Mouse (Mus musculus) CH12.LX (cell line): Measurements from ENCODE around the gene Fam228b. TPM values are rescaled to one million over a fixed set of nuclear protein-coding genes. Genes with fewer than 3 reads are reported as not detected.

Source experiments
- DNase-seq: peaks from one replicate; pipeline ENCODE4 v3.0.0-alpha.2; 2013; ENCODE audit errors: extremely low read depth
- H3K27ac ChIP-seq: 2 replicates; pipeline ENCODE4 v1.5.1; 2012; ENCODE audit warnings: low read depth, mild to moderate bottlenecking, control low read depth, moderate library complexity; ENCODE audit not compliant: insufficient read depth
- H3K27me3 ChIP-seq: replicated peaks from 2 replicates; pipeline ENCODE3; 2012; ENCODE audit warnings: inconsistent platforms
- H3K36me3 ChIP-seq, 2 experiments: replicated peaks in 1 of 2; 2 replicates each; pipeline versions ENCODE3 to v1.6.1; 2012; ENCODE audit warnings: inconsistent platforms in 1 of 2, low read length in 1 of 2, mild to moderate bottlenecking in 1 of 2, mixed read lengths in 1 of 2, moderate library complexity in 1 of 2; ENCODE audit not compliant: control insufficient read depth in 1 of 2, insufficient read depth in 1 of 2
- H3K4me1 ChIP-seq, 2 experiments: 2 replicates each; pipeline ENCODE4 v1.6.1; 2012; ENCODE audit warnings: inconsistent platforms in 1 of 2, moderate library complexity in 1 of 2; ENCODE audit not compliant: insufficient read depth in 2 of 2, control insufficient read depth in 1 of 2
- H3K4me2 ChIP-seq: 2 replicates; pipeline ENCODE4 v1.6.1; 2012; ENCODE audit warnings: low read depth, mild to moderate bottlenecking, control low read depth; ENCODE audit not compliant: poor library complexity, insufficient read depth, severe bottlenecking
- H3K4me3 ChIP-seq, 3 experiments: fragments of 150-350 bp in 1 of 3; sonication (generic) in 1 of 3; replicated peaks in 1 of 3; 2 replicates each; pipeline versions ENCODE3 to v1.5.1; 2011 to 2012; ENCODE audit warnings: low read depth in 2 of 3, low read length in 2 of 3, mild to moderate bottlenecking in 2 of 3, moderate library complexity in 2 of 3, control low read depth in 1 of 3, improper control_type of control experiment in 1 of 3, inconsistent platforms in 1 of 3, mixed read lengths in 1 of 3; ENCODE audit not compliant: poor library complexity in 1 of 3
- H3K79me2 ChIP-seq: replicated peaks from 2 replicates; pipeline ENCODE4 v1.6.1; 2012; ENCODE audit warnings: mild to moderate bottlenecking, moderate library complexity; ENCODE audit not compliant: control insufficient read depth, poor library complexity, insufficient read depth, severe bottlenecking; ENCODE audit errors: extremely low read depth
- H3K9ac ChIP-seq: 2 replicates; pipeline ENCODE4 v1.6.1; 2012; ENCODE audit warnings: low read depth, mild to moderate bottlenecking, control low read depth, moderate library complexity; ENCODE audit not compliant: insufficient read depth
- H3K9me3 ChIP-seq: replicated peaks from 2 replicates; pipeline ENCODE3; 2012; ENCODE audit warnings: low read length, inconsistent platforms, mixed read lengths
- BHLHE40 ChIP-seq: IDR thresholded peaks from 2 replicates; pipeline ENCODE4 v1.6.1; 2011; ENCODE audit warnings: mild to moderate bottlenecking, low read depth, low read length, improper control_type of control experiment
- CHD1 ChIP-seq: IDR thresholded peaks from 2 replicates; pipeline ENCODE4 v1.6.1; 2012; ENCODE audit warnings: low read depth, low read length, improper control_type of control experiment, inconsistent platforms
- CHD2 ChIP-seq: IDR thresholded peaks from 2 replicates; pipeline ENCODE4 v1.6.1; 2011; ENCODE audit warnings: low read length, improper control_type of control experiment
- CTCF ChIP-seq, 2 experiments: IDR thresholded peaks in 1 of 2; conservative IDR thresholded peaks in 1 of 2; 2 replicates each; pipeline ENCODE4 v1.5.1; 2011 to 2012; ENCODE audit warnings: low read depth in 2 of 2, low read length in 2 of 2, improper control_type of control experiment in 1 of 2, inconsistent platforms in 1 of 2, mild to moderate bottlenecking in 1 of 2, moderate library complexity in 1 of 2
- E2F4 ChIP-seq: IDR thresholded peaks from 2 replicates; pipeline ENCODE4 v1.6.1; 2011; ENCODE audit warnings: low read depth, low read length, improper control_type of control experiment; ENCODE audit not compliant: insufficient replicate concordance
- ELF1 ChIP-seq: IDR thresholded peaks from 2 replicates; pipeline ENCODE4 v1.6.1; 2014; ENCODE audit warnings: low read depth, mild to moderate bottlenecking, inconsistent platforms, low read length, improper control_type of control experiment
- EP300 ChIP-seq: IDR thresholded peaks from 2 replicates; pipeline ENCODE4 v1.6.1; 2011; ENCODE audit warnings: low read length, improper control_type of control experiment
- ETS1 ChIP-seq: conservative IDR thresholded peaks from 2 replicates; pipeline ENCODE4 v1.6.1; 2012; ENCODE audit warnings: low read depth, mild to moderate bottlenecking, inconsistent platforms, low read length, improper control_type of control experiment, moderate library complexity
- GABPA ChIP-seq: IDR thresholded peaks from 2 replicates; pipeline ENCODE4 v1.6.1; 2012; ENCODE audit warnings: low read depth, low read length, improper control_type of control experiment, inconsistent platforms; ENCODE audit not compliant: insufficient replicate concordance
- HCFC1 ChIP-seq: IDR thresholded peaks from 2 replicates; pipeline ENCODE4 v1.6.1; 2012; ENCODE audit warnings: low read depth, mild to moderate bottlenecking, inconsistent platforms, low read length, improper control_type of control experiment
- IRF4 ChIP-seq: IDR thresholded peaks from 2 replicates; pipeline ENCODE4 v1.6.1; 2014; ENCODE audit warnings: low read depth, mild to moderate bottlenecking, inconsistent platforms, low read length, improper control_type of control experiment
- JUN ChIP-seq: IDR thresholded peaks from 2 replicates; pipeline ENCODE4 v1.6.1; 2011; ENCODE audit warnings: low read depth, mild to moderate bottlenecking, low read length, improper control_type of control experiment, moderate library complexity; ENCODE audit not compliant: insufficient read depth
- JUND ChIP-seq: conservative IDR thresholded peaks from 2 replicates; pipeline ENCODE4 v1.6.1; 2011; ENCODE audit warnings: low read depth, low read length, improper control_type of control experiment
- KAT2A ChIP-seq: IDR thresholded peaks from 2 replicates; pipeline ENCODE4 v1.6.1; 2012; ENCODE audit warnings: low read length, improper control_type of control experiment, inconsistent platforms; ENCODE audit not compliant: insufficient replicate concordance
- MAFK ChIP-seq: IDR thresholded peaks from 2 replicates; pipeline ENCODE4 v1.6.1; 2011; ENCODE audit warnings: low read length, improper control_type of control experiment; ENCODE audit not compliant: insufficient replicate concordance
- MAX ChIP-seq: IDR thresholded peaks from 2 replicates; pipeline ENCODE4 v1.6.1; 2011; ENCODE audit warnings: low read length, improper control_type of control experiment
- MAZ ChIP-seq: IDR thresholded peaks from 2 replicates; pipeline ENCODE4 v1.6.1; 2012; ENCODE audit warnings: low read depth, mild to moderate bottlenecking, inconsistent platforms, low read length, improper control_type of control experiment, moderate library complexity
- MEF2A ChIP-seq: IDR thresholded peaks from 2 replicates; pipeline ENCODE4 v1.6.1; 2014; ENCODE audit warnings: low read depth, mild to moderate bottlenecking, inconsistent platforms, low read length, improper control_type of control experiment, borderline replicate concordance
- MXI1 ChIP-seq: IDR thresholded peaks from 2 replicates; pipeline ENCODE4 v1.6.1; 2011; ENCODE audit warnings: mild to moderate bottlenecking, low read depth, low read length, improper control_type of control experiment
- MYC ChIP-seq: IDR thresholded peaks from 2 replicates; pipeline ENCODE4 v1.6.1; 2011; ENCODE audit warnings: low read depth, mild to moderate bottlenecking, improper control_type of control experiment, low read length
- NELFE ChIP-seq: IDR thresholded peaks from 2 replicates; pipeline ENCODE4 v1.6.1; 2011; ENCODE audit warnings: low read depth, low read length, improper control_type of control experiment
- NRF1 ChIP-seq: IDR thresholded peaks from 2 replicates; pipeline ENCODE4 v1.6.1; 2014; ENCODE audit warnings: low read depth, mild to moderate bottlenecking, inconsistent platforms, low read length, improper control_type of control experiment, moderate library complexity
- PAX5 ChIP-seq: IDR thresholded peaks from 2 replicates; pipeline ENCODE4 v1.6.1; 2012; ENCODE audit warnings: low read length, inconsistent platforms, mixed read lengths
- POLR2A ChIP-seq: IDR thresholded peaks from 2 replicates; pipeline ENCODE4 v1.6.1; 2011; ENCODE audit warnings: low read depth, mild to moderate bottlenecking, improper control_type of control experiment, low read length
- POLR2AphosphoS2 ChIP-seq: IDR thresholded peaks from 2 replicates; pipeline ENCODE4 v1.6.1; 2011; ENCODE audit warnings: low read depth, low read length, improper control_type of control experiment
- RAD21 ChIP-seq: IDR thresholded peaks from 2 replicates; pipeline ENCODE4 v1.6.1; 2011; ENCODE audit warnings: low read depth, mild to moderate bottlenecking, low read length, improper control_type of control experiment, moderate library complexity
- RCOR1 ChIP-seq: conservative IDR thresholded peaks from 2 replicates; pipeline ENCODE4 v1.6.1; 2012; ENCODE audit warnings: low read depth, mild to moderate bottlenecking, inconsistent platforms, low read length, improper control_type of control experiment
- SIN3A ChIP-seq: IDR thresholded peaks from 2 replicates; pipeline ENCODE4 v1.6.1; 2012; ENCODE audit warnings: low read length, improper control_type of control experiment, inconsistent platforms
- SMC3 ChIP-seq: IDR thresholded peaks from 2 replicates; pipeline ENCODE4 v1.6.1; 2011; ENCODE audit warnings: low read depth, low read length, improper control_type of control experiment
- TBP ChIP-seq: conservative IDR thresholded peaks from 2 replicates; pipeline ENCODE4 v1.6.1; 2011; ENCODE audit warnings: low read depth, low read length, improper control_type of control experiment
- TCF12 ChIP-seq: IDR thresholded peaks from 2 replicates; pipeline ENCODE4 v1.6.1; 2014; ENCODE audit warnings: low read depth, mild to moderate bottlenecking, inconsistent platforms, low read length, improper control_type of control experiment
- UBTF ChIP-seq: IDR thresholded peaks from 2 replicates; pipeline ENCODE4 v1.6.1; 2012; ENCODE audit warnings: low read depth, mild to moderate bottlenecking, inconsistent platforms, low read length, improper control_type of control experiment, moderate library complexity
- USF1 ChIP-seq: IDR thresholded peaks from 2 replicates; pipeline ENCODE4 v1.6.1; 2014; ENCODE audit warnings: low read depth, mild to moderate bottlenecking, inconsistent platforms, low read length, improper control_type of control experiment
- USF2 ChIP-seq: conservative IDR thresholded peaks from 2 replicates; pipeline ENCODE4 v1.6.1; 2011; ENCODE audit warnings: low read depth, low read length, improper control_type of control experiment
- ZC3H11A ChIP-seq: IDR thresholded peaks from 2 replicates; pipeline ENCODE4 v1.6.1; 2012; ENCODE audit warnings: low read depth, mild to moderate bottlenecking, inconsistent platforms, low read length, improper control_type of control experiment
- ZKSCAN1 ChIP-seq: IDR thresholded peaks from 2 replicates; pipeline ENCODE4 v1.6.1; 2012; ENCODE audit warnings: low read depth, inconsistent platforms, low read length, improper control_type of control experiment, borderline replicate concordance
- ZMIZ1 ChIP-seq: IDR thresholded peaks from 2 replicates; pipeline ENCODE4 v1.6.1; 2012; ENCODE audit warnings: low read depth, mild to moderate bottlenecking, inconsistent platforms, low read length, improper control_type of control experiment
- ZNF384 ChIP-seq: IDR thresholded peaks from 2 replicates; pipeline ENCODE4 v1.6.1; 2012; ENCODE audit warnings: low read depth, low read length, improper control_type of control experiment, inconsistent platforms
- dilution Hi-C: fragments of 300-500 bp; cut with MboI; formaldehyde crosslinking; loops from 2 replicates; pipeline ENCODE4 v1.14.3; 2020; ENCODE audit warnings: low sequenced_read_pairs; ENCODE audit not compliant: extremely low pct_unique_long_range_greater_than_20kb, extremely low pct_ligation_motif_present
- in situ Hi-C: fragments of 300-500 bp; cut with MboI; formaldehyde crosslinking; loops from 3 replicates; pipeline ENCODE4 v1.14.3; 2019; ENCODE audit warnings: low sequenced_read_pairs, low pct_ligation_motif_present, low pct_unique_long_range_greater_than_20kb, mixed read lengths
- polyA plus RNA-seq: library from polyadenylated mRNA; unstranded; fragments of >175 nt; gene quantifications from 2 replicates; pipeline ENCODE4 v1.2.1, GENCODE M21; 2012; ENCODE audit warnings: low read depth; ENCODE audit not compliant: insufficient read length
- total RNA-seq, 2 experiments: library from RNA; depleted of rRNA; stranded (reverse); fragments of 300-350 nt in 1 of 2; fragments of >200 nt in 1 of 2; gene quantifications; 2 replicates each; pipeline ENCODE4 v1.2.3; 2012 to 2014

Gene Fam228b
- 0.13 TPM in 1 of 2 replicates, not detected in the other for total RNA-seq (2012; rRNA removed)
- total RNA-seq (2014; rRNA removed): not detected in 2 replicates
- polyA plus RNA-seq: not detected in 2 replicates

- Histone ChIP-seq H3K4me1 (no peaks in the 10 kb centered on the region), H3K36me3 (no peaks in the 10 kb centered on the region), H3K4me3 (peak within 1 kb of the TSS in 2 of 3 experiments; percentile 20 to 65), H3K9ac (no peak within 1 kb of the TSS), H3K27me3 (no peaks in the 10 kb centered on the region), H3K4me2 (no peak within 1 kb of the TSS), H3K9me3 (peaks cover 10% of the 10 kb centered on the region), H3K27ac (no peak within 1 kb of the TSS), H3K79me2 (no peaks in the 10 kb centered on the region)
- no peak for TF ChIP-seq MAZ
- no peak for TF ChIP-seq UBTF
- TF ChIP-seq PAX5: no peak
- peak; percentile 45 for TF ChIP-seq RAD21
- TF ChIP-seq MYC: 0 out of 2 replicates have a peak, but pooled peaks have one; percentile 19
- no peak for TF ChIP-seq GABPA
- peak; percentile 70 for TF ChIP-seq NRF1
- TF ChIP-seq CTCF (conservative IDR thresholded peaks at IDR 0.05 in 1 of 2, IDR thresholded peaks at IDR 0.05 in 1 of 2; ENCODE audit: low read depth in 2 of 2, low read length in 2 of 2): peak in 1 of 2 experiments; percentile 58; a peak in 2 of 4 replicates
- no peak for TF ChIP-seq EP300
- TF ChIP-seq CHD1: no peak
- TF ChIP-seq JUND: no peak
- no peak for TF ChIP-seq TBP
- TF ChIP-seq CHD2: no peak
- no peak for TF ChIP-seq USF1
- TF ChIP-seq MAX: peak; percentile 65; the same call in 1 of the 2 replicates
- TF ChIP-seq TCF12: no peak
- no peak for TF ChIP-seq ZNF384
- TF ChIP-seq MEF2A: no peak
- TF ChIP-seq KAT2A: no peak
- no peak for TF ChIP-seq ZKSCAN1
- TF ChIP-seq E2F4: no peak
- no peak for TF ChIP-seq ETS1
- TF ChIP-seq MXI1: no peak
- TF ChIP-seq POLR2AphosphoS2: no peak
- no peak for TF ChIP-seq IRF4
- no peak for TF ChIP-seq ZMIZ1
- TF ChIP-seq ZC3H11A: no peak
- no peak for TF ChIP-seq NELFE
- peak; percentile 45 for TF ChIP-seq SMC3
- TF ChIP-seq SIN3A: no peak
- no peak for TF ChIP-seq ELF1
- no peak for TF ChIP-seq POLR2A
- no peak for TF ChIP-seq HCFC1
- TF ChIP-seq BHLHE40: no peak
- no peak for TF ChIP-seq RCOR1
- no peak for TF ChIP-seq USF2
- TF ChIP-seq MAFK: no peak
- TF ChIP-seq JUN: no peak
- dilution Hi-C loops (no loop called here), in situ Hi-C loops (no loop called here)
- DNase-seq: no peak
These were observed at the start of gene Fam228b, which contains the start of gene Pfn4 for GRCm38 (mm10) chr12:4768492-4769332. Gene Fam228b, minus strand, starts transcription at chr12:4769267. Gene Pfn4, plus strand, starts transcription at chr12:4769022.
